Mouse (Mus musculus) liver, adult (tissue): ENCODE measurements around the gene Pnldc1.

Source experiments
- GATA4 ChIP-seq: IDR thresholded peaks from 2 replicates; pipeline ENCODE4 v1.6.1; 2014; ENCODE audit warnings: mild to moderate bottlenecking, low read length; ENCODE audit not compliant: insufficient replicate concordance

The Pnldc1 gene

GRCm38 (mm10) chr17:12845862-12846261, 64.2 kb downstream of the Pnldc1 start:
- no peak for TF ChIP-seq GATA4

- no peak for TF ChIP-seq GATA4
Observed at GRCm38 (mm10) chr17:12844540-12844939, 65.5 kb downstream of the Pnldc1 start.

- TF ChIP-seq GATA4, result no peak
Observed at GRCm38 (mm10) chr17:12843826-12844225, 66.2 kb downstream of the Pnldc1 start.

GRCm38 (mm10) chr17:12839475-12840267, 70.4 kb downstream of the Pnldc1 start:
- TF ChIP-seq GATA4, result no peak
